Mouse (Mus musculus) right cerebral cortex, postnatal 4 days (tissue): ENCODE results near the gene Tigar.

Experiments used
- DNase-seq: peaks from one replicate; pipeline ENCODE4 v3.0.0-alpha.2; 2022

Gene Tigar

DNA sequence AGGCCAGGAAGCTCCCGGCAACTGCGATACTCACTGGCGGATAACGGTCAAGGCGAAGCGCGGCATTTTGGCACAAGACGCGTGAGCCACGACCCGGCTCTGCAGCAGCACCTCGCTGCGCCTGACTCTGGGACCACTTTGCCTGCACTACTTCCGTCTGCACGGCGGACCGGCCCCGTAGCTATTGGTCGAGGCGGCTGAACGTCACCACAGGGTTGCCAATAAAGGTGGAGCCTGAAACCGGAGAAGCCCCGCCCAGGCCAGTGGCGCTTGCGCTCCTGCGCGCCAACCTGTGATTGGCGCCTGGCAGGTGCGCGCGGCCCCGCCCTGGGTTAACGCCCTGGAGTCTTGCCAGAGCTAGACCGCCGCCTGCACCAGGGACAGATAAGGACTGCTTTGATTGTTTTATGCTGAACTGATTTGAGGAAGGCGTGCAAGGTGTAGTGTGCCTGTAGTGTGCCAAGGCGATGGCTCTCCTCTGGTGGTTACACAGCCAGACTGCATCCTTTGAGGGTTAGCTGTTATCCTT lies at the start of gene Tigar:
Tigar (minus strand) TSS at position 156 of the 529 bp plus-strand sequence.
- DNase-seq, result peak; percentile 88

DNA sequence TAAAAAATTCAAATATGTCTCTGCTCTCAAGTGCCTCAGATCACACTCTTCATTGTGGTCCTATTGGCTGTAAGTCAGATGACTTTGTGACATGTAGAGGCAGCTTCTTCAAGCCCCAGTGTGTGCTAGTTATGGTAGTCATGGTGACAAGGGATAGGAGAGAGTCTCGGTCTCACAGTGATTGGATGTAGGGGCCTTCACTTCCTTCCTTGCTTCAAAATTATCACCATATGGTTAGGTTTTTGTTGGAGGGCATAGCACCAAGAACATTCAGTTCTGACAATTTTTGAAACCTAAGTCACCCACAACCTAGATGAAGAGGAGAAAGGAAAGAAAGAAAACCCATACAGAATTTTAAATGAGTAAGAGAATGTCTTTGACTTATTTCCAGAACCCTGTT lies 48.0 kb upstream of the Tigar start:
- no peak for DNase-seq

DNA sequence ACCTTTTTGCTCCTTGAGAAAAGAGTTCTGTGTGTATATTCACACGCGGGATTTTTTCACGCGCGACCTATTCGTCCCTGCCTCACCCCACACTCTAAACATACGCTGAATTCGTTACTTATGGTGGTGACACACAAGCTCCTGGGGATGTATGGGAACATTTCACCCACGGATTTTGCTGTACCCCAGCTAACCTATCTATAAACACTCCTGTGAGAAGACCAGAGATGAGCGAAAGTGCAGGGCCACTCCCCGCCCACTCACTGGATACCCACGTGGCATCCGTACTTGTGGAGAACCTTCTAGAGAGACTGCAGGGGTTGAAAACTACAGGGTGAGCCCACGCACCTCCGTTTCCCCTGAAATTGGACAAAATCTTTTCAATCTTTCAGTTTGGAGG lies 46.1 kb upstream of the Tigar start:
- DNase-seq, result no peak

DNA sequence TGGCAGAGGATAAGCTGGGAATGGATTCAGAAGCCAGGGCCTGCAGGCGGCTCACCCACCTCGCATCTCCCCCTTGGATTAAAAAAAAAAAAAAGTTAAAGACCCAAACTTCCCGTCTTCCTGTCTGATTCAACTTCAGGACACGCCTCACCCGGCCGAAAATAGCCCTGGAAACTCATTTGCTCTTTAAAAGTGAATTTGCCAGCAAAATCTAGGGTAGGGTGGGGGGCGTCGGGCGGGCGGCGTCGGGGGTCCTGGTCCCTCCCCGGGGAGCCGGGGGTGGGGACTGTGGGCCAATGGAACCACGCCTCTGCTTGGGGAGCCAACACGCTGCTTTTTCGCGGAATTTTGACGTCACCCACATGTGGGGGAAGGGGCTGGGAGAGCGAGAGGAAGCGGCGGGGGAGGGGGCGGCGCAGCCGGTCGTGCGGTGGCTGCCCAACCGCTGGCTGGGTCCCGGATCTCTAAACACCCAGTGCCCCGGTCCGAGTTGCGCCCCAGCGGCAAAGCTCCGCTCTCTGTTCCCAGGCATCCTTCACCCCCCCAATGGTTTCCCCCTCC lies 45.4 kb upstream of the Tigar start:
- DNase-seq, result peak; percentile 55

DNA sequence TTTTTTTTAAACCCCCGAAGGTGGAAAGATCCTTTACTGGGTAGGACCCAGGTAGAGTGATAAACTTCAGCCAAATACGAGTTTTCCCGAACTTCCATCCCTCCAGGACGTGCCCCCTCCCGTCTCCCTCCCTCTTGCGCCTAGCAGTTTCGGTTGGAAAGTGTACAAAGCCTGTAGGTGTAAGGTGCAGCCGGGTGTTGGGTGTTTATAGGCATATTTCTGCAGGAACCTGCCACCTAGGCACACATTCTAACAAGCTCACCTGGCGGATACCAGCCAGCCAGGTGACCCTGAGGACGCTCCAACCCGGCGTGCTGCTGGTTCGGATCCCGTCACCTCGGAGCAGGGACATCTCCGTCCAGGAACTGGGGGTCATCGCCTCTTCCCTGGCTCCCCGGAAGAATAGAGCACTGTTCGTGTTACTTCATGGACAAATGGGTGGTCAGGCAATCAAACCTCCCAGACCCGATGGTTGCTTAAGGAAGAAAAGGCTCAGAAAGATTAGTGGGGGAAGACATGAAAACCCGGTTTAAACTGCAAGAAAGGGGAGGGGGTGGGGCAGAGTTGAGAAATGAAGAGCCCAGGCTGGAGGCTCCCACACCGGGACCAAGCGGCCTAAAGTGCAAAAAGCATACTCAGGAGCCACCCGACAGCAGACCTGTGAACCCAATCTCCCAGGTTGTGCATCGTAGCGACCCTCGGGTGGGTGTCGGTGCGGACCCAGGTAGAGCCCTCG lies 44.8 kb upstream of the Tigar start:
- no peak for DNase-seq

DNA sequence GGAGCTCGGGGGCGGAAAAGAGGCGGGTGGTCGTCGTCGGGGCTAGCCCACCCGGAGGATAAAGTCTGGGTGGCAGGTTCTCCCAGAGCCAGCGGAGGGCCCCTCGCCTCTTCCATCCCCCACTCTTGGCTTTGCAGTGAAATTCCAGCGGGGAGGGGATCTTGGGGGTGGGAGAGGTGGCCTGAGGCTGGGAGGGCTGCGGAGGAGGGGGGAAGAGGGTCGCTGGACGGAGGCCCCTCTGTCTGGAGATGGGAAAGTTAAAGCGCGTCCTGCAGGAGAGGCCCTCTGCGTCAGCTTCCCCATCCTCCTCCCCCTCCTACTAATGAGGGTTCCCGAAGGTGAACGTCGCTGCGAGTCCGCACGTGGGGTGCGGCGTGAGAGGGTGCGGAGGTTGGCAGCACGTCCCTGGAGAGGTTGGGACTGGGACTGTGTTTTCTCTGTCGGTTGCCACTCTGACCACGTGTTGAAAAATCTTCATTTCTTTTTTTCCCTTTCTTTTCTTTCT lies 44.0 kb upstream of the Tigar start:
- no peak for DNase-seq

DNA sequence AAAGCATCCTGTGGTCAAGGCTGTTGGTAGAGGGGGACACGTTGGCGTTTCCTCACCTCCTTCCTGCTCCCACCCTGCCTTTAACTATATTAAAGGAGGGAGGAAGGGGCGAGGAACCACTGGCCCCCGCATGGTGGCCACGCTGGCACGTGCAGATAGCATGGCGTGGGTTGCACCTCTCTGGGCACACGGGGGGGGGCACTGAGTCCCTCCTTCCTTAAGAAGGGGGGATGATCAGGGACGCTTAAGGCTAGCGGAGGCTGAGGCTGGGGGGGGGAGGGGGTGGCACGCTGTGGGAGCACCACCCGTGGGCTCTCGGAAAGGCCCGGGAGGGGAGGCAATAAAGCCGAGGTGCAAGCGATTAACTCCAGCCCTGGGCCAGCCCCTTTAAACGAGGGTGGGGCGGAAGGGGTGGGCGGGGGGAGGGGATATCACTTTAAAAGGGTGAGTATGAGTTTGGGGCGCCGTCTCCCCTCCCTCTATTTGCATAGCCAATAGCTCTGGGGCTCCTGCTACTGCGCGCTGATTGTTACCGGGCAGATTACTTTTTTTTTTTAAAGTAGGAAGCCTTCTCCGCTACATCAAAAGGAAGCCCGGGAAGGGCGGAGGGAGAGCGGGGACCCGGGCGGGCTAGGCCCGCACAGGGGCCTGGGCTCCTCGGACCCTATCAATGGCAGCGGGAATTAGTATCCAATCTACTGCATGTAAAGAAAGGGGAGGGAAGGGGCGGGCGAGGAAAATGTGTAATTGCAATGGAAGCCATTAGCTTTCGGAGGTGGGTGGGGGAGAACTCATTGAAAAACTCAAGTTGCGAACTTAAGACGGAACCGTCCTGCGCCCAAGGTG lies 43.0 kb upstream of the Tigar start, which contains the start of gene Ccnd2:
Ccnd2 (minus strand) TSS at position 88 of the 846 bp plus-strand sequence.
- DNase-seq, result peak; percentile 59

DNA sequence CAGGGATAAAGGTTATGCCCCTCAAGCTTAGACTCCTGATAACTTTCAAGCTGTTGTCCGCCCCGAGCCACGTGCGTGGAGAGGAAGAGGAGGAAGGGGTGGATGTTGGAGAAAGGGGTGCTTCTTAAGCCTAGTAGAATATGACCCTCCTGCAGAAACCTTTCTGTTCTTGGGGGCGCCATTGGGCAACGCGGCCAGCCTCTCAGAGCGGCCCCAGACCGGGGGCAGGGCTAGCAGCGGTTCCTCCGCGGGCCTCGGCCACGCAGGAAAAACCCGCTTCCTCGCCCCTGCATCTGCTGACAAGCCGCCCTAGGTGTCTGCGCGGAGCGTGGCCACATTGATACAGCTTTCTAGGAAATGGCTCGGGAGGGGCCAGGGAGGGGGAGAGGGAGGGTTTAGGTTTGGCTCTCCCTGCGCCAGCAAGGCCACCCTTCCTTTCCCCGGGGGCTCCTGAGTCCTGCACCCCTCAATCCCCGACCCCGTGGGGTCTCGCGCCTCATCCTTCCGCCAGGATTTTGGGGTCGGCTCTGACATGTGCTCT lies 42.3 kb upstream of the Tigar start:
- DNase-seq, result peak; percentile 41

DNA sequence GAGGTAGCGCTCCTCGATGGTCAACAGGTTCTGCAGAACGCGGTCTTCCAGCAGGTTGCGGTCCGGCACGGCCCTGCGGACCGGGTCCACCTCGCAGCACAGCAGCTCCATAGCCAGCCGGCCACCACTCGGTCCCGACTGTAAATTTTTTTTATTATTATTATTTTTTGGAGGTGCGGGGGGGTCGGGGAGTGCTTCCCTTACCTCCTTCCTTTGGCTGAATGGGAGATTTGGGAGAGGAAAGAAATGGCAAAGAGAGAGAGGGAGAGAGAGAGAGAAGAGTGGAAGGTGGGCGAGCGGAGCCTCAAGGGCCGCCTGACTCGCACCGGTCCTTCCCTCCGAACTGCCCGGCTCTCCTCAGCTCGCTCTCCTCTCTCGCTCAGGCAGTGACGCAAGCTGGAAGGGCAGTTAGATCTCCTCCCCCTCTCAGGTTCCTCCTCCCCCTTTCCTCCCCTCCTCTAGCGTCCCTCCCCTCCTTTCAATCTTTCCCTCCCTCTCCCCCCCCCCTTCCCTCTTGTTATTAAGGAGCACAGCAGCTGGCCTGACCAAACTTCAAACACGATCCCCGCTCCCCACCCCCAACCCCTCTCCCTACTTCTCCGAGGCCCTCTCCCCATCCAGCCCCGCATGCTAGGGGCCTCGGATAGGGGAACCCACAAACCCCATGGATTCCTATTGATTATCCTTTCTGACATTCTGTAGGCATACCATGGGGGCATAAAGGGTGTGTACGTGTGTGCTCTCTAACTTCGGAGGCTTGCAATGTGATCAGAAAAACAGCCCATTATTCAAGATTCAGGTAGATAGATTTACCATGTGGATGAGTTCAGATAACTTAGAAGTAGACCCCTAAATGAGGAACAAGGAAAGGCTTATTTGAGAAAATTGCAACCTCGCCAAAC lies 41.6 kb upstream of the Tigar start:
- peak; percentile 53 for DNase-seq

DNA sequence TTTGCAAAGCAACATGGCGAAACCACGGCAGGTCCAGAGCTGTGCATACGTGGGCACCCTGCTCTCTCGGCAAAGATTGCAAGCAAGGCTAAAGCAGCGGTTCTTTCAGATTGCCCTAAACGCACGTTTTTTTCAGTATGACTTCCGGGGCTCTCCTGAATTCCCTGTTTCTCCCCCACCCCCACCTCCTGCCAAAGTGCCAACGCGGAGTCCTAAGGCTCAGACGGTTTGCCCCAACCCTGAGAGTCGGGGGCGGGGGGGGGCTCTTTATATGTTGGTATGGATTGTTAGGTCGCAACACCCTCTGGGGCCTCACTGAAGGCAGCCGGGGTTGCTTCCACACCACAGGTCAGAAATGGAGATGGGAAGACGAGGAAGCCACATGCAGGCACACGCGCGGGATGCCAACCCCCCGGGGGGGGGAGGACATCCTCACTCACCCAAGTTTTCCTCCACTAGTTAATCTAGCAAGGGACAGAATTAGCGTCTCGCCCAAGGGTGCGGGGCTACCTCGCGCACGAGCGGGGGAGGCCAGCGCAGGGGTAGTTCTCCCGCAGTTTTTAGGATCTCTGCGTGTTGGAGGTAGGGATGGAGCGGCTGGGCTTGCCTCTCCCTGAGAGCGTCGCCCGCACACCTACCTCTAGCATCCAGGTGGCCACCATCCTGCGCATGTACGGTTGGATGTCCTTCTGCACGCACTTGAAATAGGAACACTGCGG lies 40.7 kb upstream of the Tigar start:
- no peak for DNase-seq

DNA sequence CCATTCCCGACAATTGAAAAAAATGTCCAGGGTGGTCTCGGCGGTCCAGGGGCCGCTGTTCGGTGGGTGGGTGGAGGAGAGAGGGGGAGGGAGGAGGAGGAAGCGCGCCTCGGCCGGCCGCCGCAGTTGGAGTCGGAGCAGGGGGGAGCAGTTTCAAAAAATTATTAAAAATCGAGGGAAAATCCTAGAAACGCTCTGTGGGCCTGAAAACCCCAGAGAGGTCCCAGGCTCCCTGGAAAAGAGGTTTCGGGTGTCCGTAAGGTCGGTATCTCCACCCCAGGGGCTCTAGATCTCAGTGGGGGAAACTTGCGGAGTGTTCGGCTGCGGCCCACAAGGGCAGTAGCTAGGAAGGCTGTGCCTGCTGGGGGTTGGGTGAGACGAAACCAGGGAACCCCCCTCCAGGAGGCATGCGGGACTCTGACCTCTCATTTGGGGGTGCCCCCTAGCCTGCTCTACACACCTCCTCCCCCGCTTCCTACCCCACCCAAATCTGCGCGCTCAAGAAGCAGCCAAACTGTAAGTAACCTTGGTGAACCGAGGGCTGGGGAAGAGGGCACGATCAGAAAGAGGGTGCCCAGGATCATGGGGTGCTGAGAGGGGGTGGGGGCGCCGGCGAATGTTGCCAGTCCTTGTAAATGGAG lies 40.1 kb upstream of the Tigar start:
- DNase-seq, result no peak

DNA sequence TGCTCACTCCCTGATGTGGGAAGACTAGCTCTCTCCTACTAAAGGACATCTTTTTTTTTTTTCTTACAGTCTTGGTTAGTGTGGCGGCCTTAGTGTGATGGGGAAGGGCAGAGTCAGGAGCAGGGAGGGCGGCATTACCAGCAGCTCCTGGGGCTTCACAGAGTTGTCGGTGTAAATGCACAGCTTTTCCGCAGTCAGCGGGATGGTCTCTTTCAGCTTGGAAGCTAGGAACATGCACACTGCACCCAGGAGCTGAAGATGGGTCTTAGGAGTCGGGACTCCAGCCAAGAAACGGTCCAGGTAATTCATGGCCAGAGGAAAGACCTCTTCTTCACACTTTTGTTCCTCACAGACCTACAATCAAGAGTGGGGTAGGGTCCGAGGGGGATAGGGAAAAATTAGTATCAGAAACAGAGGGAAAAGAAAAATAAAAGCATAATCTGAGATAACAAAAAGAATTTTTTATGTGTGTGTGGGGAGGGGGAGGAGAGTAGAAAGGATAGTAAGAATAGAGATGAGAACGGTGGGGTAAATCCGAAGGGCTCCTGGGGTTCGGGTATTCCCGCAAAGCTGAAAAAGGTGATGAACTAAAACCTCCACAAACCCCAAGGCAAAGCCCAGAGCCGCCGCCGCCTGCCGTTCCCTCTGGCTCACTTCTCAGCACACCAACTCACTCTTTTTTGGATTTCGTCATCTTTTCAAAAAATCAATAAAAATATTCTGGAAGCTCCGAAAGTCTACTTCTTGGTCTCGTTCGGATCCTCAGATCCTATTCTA lies 39.4 kb upstream of the Tigar start:
- DNase-seq, result no peak

DNA sequence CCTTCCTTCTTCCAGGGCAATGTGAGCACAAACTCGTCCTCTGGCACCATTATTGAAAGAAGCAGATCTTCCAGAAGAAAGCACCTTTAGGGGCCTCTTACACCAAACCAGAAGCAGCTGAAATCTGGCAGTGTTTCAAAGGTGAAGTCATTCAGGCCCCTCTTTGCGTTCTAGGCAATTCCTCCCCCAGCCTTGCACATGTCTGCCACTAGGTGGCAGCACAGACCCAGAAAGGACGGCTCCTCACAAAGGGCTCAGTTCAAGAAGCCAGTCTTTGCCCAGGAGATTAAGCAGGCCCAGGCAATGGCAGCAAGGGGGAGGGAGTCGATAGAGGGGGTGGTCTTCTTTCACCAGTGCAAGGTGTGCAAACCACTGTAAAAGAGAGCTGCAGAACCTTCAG lies 38.3 kb upstream of the Tigar start:
- DNase-seq, result peak; percentile 86

DNA sequence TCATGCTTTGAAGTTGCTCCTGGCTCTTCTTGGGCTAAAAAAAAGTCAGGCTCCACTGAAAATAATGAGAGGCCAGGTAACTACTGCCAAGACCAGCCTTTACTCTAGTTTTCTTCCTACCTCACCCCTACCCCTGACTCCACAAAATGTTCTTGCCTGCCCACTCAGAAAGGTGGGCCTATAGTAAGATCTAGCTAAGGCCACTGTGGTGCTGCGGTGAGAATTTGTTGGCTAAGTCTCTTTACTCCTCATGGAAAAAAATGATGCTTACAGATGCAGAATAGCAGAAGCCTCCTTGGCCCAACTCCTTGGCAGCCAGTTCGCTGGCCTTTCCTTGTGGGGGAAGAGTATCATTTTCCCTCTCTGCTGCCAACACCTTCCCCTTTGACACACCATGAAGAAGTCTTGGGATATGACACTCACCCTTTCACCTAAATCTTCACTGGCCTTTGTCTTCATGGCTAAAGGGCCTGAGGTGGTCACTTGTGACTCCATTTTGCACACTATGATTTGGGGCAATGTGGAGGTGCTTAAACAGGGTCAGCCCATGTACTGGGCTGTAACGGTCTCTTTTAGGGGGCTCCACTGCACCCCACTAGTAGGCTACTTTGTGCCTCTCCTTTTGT lies 37.1 kb upstream of the Tigar start:
- no peak for DNase-seq

DNA sequence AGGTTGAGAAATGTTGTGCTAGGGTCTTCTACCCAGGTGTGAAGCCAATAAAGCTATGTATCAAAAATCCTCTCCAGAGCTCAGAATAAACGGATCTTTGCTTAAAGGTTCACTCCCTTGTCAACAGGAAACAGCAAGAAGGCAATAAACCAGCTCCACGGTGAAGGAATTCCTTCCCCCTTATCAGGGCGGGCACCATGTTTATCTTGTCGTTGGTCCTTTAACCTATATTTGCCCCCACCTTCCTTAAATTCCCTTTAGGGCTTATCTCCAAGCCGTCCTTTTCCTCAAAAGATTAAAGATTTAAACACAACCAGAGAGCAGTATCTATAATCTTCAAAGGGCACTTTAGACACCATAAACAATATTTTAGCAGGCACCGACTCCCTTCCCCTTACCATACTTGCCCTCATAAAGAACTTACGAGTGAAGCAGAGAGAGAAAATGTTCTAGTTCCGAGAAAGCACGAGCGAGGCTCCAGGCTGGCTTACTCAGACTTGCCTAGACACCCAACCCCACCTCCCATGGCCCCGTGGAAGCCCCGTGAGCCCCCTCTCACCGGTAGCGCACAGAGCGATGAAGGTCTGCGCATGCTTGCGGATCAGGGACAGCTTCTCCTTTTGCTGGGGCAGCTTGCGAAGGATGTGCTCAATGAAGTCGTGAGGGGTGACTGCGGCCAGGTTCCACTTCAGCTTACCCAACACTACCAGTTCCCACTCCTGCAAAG lies 36.3 kb upstream of the Tigar start:
- DNase-seq, result no peak

DNA sequence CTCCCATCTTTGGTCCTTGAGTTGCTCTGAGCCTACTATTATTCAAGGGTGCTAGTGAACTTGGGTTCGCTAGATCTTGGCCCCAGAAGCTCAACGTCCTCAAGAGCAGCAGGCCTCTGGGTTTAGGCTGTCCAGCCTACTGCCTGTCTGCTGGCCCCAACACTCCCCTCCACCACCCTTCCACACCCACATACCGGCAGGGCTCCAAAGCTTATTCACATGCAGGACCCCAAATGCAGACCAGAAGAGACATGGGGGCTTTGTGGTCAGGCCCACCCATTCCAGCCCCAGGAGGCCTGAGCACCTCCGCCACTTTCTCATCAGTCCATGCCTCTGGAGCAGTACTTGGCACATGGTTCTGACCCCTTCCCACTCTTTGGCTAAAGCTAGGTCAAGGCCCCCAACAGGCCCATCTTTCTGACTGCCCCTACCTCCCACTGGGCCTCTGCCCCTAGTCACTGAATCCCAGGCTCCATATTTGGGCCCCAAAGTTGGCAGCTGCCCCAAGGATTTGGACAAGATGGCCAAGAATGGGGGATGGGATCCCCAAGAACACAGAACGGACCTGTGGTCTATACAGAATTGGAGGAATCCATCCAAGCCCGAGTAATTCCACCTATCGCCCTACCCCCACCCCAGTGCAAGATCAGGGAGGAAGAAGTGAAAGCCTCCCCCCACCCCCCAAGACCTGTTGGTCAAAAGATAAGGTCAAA lies 34.4 kb upstream of the Tigar start:
- no peak for DNase-seq

DNA sequence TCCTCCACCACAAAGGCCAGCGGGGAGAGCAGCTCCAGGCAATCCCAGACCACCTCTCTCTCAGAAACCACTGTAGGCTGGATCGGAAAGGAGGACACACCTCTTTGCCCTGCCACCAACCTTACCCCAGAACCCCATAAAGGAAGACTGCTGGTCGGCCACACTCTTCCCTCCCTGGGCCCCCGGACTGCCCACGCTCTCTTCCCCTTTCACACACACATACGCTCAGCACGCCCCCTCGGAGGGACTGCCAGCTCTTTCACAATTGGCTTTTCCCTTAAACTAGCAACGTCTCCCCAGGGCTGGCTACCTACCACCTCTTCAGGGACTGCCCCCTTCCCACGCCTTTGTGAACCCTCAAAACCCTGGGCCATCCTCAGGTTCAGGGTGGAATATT lies 33.8 kb upstream of the Tigar start:
- no peak for DNase-seq
